8 mouse cellular contexts compared by ENCODE assay signal in the genomic region with DNA sequence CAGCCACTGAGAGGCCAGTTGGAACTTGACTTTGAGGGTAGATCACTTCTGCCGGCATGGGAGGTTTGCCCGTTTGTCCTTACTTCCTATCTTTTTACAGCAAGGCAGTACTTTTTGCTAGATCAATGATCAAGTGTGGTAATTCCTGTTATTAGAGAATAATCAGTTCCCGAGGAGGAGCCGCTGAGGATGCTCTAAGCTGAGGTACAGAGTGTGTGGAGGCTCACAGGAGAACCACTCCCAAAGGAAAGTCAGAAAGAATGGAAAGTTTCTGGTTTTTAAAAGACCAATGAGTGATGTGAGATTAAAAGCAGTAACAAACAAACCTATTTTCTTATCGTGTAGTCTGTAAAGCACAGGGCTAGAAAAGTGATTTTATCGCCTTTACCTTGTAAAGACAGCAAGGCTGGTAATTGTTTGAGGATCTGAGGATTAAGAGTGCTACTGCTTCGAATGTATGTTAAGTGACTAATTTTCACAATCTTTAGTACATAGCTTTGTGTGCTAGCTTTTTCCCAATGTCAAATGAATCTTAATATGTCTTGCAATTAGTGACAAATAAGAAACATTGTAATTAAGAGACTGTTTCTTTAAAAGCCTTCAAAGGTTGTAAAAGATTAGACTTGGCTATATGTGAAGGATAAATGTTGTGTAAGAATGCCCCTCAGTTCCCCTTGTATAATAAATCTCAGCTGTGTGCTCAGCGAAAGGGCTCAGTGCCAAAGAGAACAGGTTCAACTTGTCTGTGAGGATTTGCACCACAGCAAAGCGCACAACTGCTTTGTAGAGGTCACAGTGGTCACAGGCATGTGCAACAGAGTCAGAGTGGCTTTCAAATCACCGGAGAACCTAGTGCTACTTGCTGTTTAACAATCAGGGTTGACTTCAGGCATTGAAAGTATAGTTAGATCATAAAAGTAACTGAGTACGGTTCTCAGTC.
A peak's percentile ranks its signal among the peaks of the same experiment; 100 is the strongest.
DNase-seq lines count a peak whose midpoint lies in the region; ATAC-seq lines count a peak whose summit lies in the region.

No protein-coding gene starts in this region.

- ATAC-seq in megakaryocyte progenitor cell, adult 5-6 weeks (replicated peaks; ENCODE audit: poor library complexity) = no peak

- DNase-seq in T-cell, adult 2 months (ENCODE audit: low spot score) = peak; percentile 15
- DNase-seq in embryo, embryonic 11.5 days (ENCODE audit: low read depth, low spot score) = peak; percentile 27
- DNase-seq in kidney, adult 11 months = peak; percentile 82
- DNase-seq in lung, postnatal 10 days = peak; percentile 76
- DNase-seq in left cerebral cortex, adult 8-10 months (ENCODE audit: low spot score in 2 of 2) = no peak
- no peak for DNase-seq in retina, postnatal 1 day
- DNase-seq in frontal cortex, postnatal 25 days (ENCODE audit: low spot score in 2 of 2) = no peak

Comparison
In these comparisons a context has a peak if more than half of its experiments do, and no peak if none do; other contexts are left out.
1. DNase-seq: peak in T-cell, adult 2 months (single experiment), embryo, embryonic 11.5 days (single experiment), kidney, adult 11 months (single experiment) and lung, postnatal 10 days (single experiment); none in left cerebral cortex, adult 8-10 months (0 of 2), retina, postnatal 1 day (single experiment) and frontal cortex, postnatal 25 days (0 of 2).